Mouse (Mus musculus) liver, adult (tissue): ENCODE data around the gene Fam178b.

Experiments
- GATA4 ChIP-seq: IDR thresholded peaks from 2 replicates; pipeline ENCODE4 v1.6.1; 2014; ENCODE audit warnings: mild to moderate bottlenecking, low read length; ENCODE audit not compliant: insufficient replicate concordance

Fam178b gene

DNA sequence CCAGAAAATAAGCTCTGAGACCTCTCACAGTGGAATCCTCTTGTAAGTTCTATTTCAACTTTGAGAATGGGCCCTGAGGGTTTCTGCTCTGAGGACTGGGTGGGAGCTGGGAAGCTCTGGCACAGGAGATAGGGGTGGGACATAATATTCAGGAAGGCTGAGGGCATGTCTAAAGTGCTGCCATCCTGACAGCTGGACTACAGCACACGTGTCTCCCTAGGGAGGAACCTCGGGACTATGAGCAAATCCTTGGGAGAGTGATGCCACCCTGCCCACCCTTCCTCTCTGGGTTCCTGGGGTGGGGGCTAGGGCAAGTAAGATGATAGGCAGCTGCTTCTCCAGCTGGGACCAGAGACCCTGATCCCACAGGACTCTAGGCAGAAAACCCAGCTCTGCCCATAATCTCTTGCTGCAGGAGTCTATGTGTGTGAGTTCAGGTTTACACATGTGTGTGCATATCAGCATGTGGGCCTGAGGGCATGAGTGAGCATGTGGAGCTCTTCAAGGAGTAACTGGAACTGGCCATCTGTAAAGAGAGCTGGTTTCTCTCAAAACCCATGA, 110.8 kb downstream of the Fam178b start:
- no peak for TF ChIP-seq GATA4

DNA sequence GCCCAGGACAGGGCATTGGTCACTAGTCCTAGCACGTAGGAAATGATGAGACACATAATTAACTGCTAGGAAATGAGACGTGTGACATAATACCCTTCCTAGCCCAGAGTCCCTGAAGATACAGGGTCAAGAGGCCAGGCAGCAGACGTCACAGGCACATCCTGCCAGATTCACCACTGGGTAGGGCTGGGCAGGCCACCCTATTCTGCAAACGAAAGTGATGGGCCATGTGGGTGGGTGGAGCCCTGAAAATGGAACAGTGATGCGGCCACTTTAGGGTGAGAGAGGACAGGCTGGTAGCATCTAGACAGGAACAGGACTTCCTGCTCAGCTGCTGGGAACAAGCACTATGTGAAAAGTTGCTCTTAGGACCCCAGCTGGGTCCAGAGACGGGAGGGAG, 111.4 kb downstream of the Fam178b start:
- TF ChIP-seq GATA4: peak; percentile 22; the same call in 1 of the 2 replicates

DNA sequence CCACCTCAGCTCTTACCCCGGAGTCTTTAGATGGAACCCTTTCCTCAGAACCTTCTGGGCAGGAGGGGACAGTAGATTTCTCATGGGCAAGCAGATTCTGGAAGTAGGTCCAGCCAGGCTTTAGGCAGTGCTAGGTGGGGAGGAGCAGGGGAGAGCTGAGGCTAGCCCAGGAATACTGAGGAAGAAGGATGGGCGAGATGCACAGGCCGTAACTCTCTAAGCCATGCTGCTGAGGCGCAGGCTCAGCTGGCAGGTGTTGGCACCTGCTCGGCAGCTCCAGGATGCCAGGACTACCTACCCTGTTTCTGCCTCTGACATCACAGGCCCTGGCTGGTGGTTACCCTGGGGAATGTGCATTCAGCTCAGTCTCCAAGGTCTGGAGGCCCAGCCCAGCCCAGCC, 112.7 kb downstream of the Fam178b start:
- TF ChIP-seq GATA4: no peak

DNA sequence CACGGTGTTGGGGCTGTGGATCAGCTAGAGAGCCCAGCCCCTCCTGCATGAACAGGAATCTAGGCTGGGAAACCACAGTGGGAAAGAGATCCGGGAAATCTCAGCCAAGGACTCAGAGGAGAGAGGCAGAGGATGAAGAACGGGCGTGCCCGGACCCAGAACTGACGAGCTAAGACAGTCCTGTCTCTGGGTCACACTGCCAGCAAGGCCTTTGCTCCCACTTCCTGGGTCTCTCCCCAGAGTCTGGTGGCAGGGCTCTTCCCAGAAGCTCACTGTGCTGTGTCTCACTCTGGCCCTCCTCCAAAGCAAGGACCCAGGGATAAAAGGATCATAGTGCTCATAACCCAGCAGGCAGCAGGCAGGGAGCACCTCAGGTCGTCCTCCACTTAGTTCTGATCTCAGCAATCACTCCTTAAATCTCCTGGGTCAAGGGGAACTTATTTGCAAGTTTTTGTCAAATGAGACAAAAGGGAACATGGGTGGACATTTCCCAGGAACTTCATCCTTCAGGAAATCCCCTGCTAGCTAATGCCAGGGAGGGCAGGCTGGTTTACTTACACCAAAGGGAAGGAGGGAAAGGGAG, 113.2 kb downstream of the Fam178b start:
- TF ChIP-seq GATA4: no peak

DNA sequence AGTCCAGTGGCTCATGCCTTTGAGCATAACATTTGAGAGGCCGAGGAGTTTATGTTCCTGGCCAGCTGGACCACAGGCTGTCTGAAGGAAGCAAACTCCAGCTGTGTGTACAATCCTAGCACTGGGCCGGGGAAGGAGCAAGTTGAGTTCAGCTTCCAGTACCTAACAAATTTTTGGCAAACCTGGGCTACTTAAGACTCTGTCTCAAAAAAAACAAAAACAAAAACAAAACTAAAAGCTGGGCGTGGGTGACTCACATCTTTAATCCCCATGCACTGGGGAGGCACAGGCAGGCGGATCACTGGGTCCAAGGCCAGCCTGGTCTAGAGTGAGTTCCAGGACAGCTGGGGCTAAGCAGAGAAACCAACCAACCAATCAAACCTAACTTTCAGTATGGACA, 114.2 kb downstream of the Fam178b start:
- TF ChIP-seq GATA4: no peak

DNA sequence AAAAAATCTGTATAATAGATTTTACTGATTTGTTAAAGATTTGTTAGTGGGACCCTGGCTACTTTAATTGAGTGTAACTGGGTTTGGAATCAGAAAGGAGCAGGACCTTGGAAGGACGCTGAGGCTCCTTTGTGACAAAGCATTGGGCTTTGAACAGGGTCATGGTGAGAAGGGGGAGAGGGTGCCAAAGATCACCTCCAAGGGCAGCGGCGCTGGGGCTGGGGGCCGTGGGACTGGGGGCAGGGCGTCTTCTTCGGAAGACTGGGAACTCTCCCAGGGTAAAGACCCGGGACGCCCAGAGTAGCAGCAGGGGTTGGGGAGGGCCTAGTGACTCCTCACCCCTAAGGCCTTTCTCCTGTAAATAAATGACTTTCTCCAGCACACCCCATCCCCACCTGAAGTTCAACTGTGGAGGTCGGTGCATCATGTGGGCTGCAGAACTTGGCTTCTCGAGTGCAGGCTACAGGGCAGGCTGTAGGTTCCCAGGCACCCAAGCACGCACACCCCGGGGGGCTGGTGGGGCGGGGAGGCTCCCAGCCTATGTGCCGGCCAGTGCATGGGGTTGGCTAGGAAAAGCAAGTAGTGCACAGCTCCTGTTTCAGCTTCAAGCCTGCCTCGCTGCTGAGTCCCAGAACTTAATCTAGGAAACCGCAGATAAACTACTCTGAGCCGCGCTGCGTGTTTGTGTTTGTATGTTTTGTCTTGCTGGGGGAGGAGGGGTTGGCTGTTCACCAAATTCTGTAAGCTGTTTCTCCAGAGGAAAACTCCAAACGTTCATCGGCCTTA, 115.0 kb downstream of the Fam178b start:
- TF ChIP-seq GATA4: no peak

DNA sequence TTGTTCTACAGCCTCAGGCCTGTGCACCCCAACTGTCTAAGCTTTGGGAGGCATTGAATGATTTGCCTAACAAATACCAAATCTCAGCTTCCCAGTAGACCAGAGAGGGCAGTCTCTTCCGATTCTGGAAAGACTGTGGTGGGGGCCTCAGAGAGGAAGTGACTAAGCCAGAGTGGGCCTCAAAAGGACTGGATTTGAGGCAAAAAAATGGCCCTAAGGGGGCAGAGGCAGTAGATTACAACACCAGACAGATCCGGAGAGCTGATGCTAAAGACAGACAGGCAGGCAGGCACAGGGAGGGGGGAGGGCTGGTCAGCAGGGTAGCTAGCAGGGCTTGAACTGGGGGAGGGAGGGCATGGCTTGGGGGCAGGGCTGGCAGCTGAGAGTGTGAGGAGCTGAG, 116.6 kb downstream of the Fam178b start:
- TF ChIP-seq GATA4: no peak

DNA sequence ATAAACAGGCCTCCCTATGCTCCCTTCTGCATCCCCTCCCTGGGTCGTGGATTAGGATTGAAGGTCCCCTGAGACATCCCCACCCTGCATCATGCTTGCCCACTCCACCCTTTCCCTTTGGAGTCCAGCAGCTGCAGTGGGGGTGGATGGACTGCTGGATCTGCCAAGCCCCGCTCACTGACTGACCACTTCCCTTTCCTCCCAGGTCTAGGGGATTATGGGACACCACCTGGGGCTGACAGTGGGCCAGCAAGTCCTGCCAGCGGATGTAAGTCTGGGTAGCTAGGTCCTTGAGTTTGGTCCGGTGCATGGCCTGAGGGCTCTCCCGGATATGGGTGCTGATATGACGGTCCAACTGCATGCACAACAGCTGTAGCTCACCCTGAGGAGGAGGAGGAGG, 118.9 kb downstream of the Fam178b start:
- peak; percentile 16; the same call in 1 of the 2 replicates for TF ChIP-seq GATA4

DNA sequence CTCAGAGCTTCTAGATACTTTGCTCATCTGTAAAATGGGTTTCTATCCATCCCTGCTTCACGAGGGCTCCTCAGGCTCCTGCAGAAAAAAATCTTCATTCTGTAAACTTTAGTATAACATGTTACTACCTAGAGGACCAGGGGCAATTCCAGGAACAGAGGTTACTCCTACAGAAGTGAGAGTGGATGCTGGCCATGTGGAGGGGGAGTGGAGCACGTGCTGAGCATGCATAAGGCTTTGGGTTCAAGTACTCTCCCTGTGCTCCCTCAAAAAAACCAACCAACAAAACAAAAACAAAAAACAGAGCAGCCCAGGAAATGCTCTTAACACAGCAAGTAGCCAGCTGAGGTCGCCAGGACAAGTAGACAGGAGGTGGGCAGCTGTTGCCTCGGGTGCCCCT, 119.4 kb downstream of the Fam178b start:
- TF ChIP-seq GATA4: no peak

DNA sequence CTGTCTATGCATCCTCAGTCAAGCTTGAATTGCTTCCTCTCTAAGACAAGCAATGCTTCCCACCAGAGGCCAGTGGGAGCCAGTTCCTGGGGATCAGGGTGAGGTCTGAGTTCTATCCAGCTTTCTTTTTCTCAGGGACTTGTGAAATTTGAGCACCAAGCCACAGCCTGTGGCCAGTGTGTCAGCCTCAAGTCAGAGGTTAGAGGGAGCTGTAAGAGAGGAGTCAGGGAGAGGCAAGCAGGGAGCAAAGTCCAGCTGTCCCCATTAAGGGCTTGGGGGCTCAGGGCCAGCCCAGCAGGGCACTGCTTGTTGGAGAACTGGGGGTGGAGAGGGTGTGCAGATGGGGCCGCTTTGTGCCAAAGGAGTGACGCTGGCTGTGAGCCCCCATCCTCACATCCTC, 119.8 kb downstream of the Fam178b start:
- TF ChIP-seq GATA4: no peak

DNA sequence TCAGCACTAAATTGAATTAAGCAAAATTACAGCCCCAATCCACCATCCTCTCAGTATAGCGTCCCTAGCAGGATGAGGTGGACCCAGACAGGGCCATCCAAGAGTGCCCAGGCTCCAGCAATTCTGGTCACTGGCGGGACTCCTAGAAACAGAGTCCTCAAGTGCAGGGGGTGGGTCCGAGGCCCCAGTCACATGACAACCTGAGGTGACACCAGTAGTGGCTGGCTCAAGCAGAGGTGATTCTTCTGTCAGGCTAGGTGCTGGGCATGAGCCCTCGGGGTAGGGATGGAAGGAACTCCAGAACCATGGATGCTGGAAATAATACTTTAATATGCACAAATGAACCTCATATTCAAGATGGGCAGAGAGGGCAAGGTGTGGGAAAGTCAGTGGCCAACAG, 120.6 kb downstream of the Fam178b start:
- TF ChIP-seq GATA4: no peak

DNA sequence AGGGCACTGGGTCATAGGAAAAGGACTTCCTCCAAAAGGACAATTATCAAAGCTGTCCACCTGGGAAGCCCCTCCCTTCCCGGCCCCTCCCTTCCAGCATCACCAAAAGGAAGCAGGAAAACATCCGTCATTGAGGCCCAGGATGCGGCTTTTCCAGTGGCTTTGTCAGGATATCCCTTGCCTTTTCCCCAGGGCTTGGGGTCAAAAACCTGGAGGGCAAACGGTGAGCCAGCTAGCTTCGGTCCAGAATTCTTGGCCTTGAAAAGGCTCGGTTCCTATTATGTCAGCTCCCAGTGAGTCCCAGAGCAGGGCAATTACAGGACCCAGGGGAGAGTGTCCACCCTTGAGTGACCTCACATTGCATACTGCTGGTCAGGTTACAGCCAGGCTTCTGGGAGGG, 122.1 kb downstream of the Fam178b start:
- no peak; the same call in 1 of the 2 replicates for TF ChIP-seq GATA4

DNA sequence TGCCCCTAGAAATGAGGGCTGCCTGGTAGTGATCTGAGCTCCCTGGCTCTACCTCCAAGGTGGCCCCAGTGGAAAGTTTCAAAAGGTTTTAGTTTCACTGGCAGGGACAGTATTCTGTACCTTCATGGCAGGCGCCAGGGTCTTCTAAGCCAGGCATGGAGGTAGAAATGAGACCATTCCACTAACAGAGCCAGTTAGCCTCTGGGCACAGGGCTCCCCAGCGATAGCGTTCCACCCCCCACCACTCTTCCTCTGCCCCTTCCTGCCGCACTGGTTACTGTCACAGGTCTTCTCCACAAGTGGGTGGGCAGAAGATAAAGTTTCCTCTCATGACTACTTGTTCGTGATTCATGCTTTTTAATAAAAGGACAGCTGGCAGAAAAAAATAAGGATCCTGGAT, 123.1 kb downstream of the Fam178b start:
- no peak for TF ChIP-seq GATA4

DNA sequence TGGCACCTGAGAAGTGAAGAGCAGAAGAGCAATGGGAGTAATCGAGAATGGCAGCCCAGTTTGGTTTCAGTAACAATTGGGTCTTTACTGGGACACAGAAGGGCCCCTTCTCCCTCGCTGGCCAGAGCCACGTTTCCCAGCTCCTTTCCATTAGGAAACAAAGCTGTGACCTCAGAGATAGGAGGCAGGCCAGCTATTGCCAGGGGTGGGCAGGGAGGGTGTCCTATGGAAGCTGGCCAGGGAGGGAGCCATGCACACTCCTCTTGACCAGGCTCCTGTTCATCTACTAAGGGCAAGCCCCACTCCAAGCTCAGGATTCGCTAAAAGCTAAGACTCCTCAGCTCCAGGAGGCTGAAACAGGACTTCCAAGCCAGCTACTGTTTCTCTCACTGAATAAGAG, 123.7 kb downstream of the Fam178b start:
- TF ChIP-seq GATA4: no peak

DNA sequence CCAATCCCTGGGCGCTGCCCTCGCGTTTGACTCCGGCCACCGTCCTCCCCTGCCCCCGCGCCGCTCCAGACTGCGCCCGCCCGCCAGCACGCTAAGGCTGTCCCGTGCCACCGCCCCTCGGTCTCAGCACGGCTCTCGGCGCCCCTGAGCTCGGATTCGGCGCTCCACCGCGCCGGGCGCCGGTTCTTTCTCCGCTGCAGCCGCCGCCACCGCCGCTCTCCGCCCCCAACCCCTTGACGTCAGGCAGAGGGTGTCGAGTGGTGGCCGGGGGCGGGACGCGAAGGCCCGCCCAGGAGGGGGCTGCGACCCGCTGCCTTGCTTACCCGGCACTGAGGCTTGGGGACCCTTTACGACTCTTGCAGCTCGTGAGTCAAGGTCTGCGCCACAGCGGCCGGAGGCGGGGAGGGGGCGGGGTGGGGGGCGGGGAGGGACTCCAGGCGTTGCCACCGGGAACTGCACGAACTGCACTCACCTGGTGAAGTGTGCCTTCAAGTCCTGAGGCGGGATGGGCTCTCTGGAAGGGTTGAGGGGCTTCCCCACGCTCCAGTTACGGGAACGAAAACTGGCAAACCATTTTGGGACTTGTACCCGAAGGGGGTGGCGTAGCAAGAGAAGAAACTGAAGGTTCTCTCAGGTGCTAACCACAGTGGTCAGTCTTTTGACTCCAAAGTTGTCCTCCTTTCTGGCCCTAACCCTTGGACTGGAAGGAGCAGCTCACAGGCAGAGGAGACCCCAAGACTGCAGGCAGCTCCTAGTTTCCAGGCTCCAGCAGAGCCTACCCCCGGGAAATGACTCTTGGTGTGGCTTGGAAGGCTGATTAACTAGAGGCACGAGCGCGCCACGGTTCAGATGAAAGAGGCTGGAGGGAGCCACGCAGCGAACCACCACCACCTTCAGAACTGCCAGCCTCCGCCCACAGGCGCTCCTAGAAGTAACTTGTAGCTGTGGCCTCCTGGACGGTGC, 124.7 kb downstream of the Fam178b start, which contains the start of gene Sema4c:
TSS of gene Sema4c (minus strand) at position 319 of the 963 bp plus-strand sequence.
- no peak for TF ChIP-seq GATA4
